Mouse (Mus musculus) embryonic fibroblast, embryonic 13.5 days (primary cell): ENCODE results near the gene Prex1. TPM values are rescaled to one million over a fixed set of nuclear protein-coding genes. Genes with fewer than 3 reads are reported as not detected.
A peak's percentile ranks its signal among the peaks of the same experiment; 100 is the strongest.

Experiments
- H3K27ac ChIP-seq: 2 replicates; pipeline ENCODE4 v1.5.1; 2012; ENCODE audit warnings: low read length, control low read depth, inconsistent platforms; ENCODE audit not compliant: insufficient read depth
- H3K4me1 ChIP-seq: 2 replicates; pipeline ENCODE4 v1.6.1; 2011; ENCODE audit warnings: low read length; ENCODE audit not compliant: control insufficient read depth, insufficient read depth
- H3K4me3 ChIP-seq: 2 replicates; pipeline ENCODE4 v1.5.1; 2011; ENCODE audit warnings: mild to moderate bottlenecking, control low read depth, low read length; ENCODE audit not compliant: insufficient read depth
- CTCF ChIP-seq: IDR thresholded peaks from 2 replicates; pipeline ENCODE4 v1.5.1; 2011; ENCODE audit warnings: mild to moderate bottlenecking, control low read depth, low read length, moderate library complexity, borderline replicate concordance; ENCODE audit not compliant: insufficient read depth
- POLR2A ChIP-seq: IDR thresholded peaks from 2 replicates; pipeline ENCODE4 v1.6.1; 2011; ENCODE audit warnings: low read depth, mild to moderate bottlenecking, control low read depth, low read length, moderate library complexity
- polyA plus RNA-seq: library from polyadenylated mRNA; stranded (reverse); fragments of >200 nt; gene quantifications from 2 replicates; pipeline ENCODE4 v1.2.4, GENCODE M21; 2011; ENCODE audit warnings: low read depth; ENCODE audit not compliant: missing spikeins, insufficient read length

Prex1 gene
- polyA plus RNA-seq, 1 experiment = 2.9 TPM

DNA sequence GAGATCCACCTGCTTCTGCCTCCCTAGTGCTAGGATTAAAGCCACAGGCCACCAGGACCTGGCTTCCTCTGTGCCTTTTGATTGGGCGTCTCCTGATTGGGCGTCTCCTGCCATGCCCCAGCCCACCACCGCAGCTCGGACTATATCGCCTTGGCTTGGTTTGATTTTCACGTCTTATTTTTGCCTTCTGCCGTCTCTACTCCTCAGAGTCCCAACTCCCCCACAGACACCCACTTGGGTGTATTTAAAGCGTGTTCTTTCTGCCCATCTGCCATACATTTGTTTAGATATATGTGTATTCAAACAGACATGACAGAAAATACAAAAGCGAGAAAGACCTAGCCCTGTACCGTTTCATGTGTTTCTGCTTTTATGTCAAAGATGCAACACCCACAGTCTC lies 14.2 kb upstream of the Prex1 start:
- TF ChIP-seq CTCF = no peak
- TF ChIP-seq POLR2A = no peak
- no peak overlapping the region for H3K4me3 ChIP-seq
- H3K4me1 ChIP-seq = 0 out of 2 replicates have a peak, but pooled peaks cover 6% of the 10 kb centered on the region
- H3K27ac ChIP-seq = no peak overlapping the region

DNA sequence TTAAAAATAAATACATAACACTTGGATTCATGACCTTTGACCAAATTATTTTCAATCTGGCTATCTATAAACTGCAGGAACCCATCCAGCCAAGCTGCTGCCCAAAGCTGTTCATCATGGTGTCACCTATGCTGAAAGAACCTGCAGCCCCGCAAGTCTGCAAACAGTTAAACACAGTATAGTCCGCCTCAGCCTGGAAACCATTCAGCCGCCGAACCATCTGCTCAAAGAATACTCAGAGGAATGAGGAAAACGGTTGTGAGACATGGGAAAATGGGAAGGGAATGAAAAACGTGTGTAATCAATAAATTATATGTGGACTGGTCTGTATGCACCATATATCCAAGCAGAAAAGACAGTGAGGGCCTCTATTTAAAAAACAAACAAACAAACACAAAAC lies 13.3 kb upstream of the Prex1 start:
- no peak for TF ChIP-seq POLR2A
- TF ChIP-seq CTCF = no peak
- H3K4me3 ChIP-seq = no peak overlapping the region
- H3K4me1 ChIP-seq = 0 out of 2 replicates have a peak, but pooled peaks cover 6% of the 10 kb centered on the region
- H3K27ac ChIP-seq = no peak overlapping the region

DNA sequence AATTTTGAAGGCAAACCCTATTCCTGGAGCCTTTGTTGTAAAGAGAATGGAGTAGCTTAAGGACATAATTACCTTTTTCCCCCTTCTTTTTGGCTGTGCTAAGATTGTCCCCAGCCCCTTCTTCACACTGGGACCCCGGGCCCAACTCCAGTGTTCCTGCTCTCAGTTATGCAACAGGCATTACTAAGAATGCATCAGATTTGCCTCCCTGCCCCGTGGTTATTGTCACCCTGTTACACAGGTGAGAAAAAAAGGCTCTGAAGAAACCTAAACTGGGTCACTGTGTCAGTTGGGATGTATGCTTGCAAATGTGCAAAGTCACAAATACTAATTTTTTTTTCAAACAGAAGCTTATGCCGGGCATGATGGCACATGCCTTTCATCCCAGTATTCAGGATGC lies 6.8 kb upstream of the Prex1 start:
- TF ChIP-seq POLR2A (no peak), CTCF (no peak)
- Histone ChIP-seq H3K27ac (no peak overlapping the region), H3K4me1 (no peaks in the 10 kb centered on the region)

DNA sequence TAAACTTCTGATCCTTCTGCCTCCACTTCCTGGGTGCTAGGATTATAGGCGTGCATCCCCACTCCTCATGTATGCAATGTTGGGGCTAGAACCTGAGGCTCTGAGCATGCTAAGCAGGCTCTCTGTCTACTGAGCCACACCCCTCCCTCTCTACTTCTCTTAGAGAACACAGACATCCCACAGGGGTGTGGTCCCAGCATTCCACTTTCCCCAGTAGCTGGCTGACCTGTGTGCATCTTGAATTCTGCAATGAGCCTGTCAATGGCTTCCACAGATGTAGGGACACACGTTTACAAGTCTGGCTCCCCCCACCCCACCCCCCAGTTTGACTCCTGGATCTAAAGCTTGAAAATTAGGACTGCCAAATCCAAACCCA lies 6.3 kb upstream of the Prex1 start:
- H3K4me3 ChIP-seq = no peak overlapping the region
- H3K4me1 ChIP-seq = no peaks in the 10 kb centered on the region
- no peak for TF ChIP-seq CTCF
- no peak for TF ChIP-seq POLR2A
- no peak overlapping the region for H3K27ac ChIP-seq

More for the DNA sequence above, 6.8 kb upstream of the Prex1 start:
- no peak overlapping the region for H3K4me3 ChIP-seq

DNA sequence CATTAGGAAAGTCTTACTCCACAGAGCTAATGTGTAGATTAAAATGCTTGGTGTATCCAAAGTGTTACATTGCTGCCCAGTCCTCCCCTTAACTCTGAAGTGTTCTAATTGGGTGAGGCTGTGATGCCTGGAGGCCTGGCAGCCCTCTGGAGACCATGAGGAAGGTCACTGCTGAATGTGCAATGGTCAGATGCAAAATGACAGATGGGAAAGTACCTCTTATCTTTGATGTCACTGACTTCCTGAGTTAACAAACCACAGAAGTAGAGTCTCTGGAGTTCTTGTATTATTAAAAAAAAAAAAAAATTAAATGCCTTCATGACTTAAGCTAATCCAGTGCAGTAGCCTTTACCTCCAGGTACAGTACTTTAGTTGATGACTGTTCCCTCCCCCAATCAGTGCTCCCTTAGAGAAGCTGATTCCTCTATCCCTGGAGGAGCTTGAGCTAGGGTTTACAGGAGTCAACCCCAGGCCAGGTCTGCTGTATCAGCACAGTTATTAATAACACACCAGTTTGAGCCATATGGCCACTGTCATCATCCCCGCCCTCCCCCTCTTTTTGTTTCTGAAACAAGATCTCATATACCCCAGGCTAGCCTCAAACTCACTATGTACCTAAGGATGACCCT lies 5.8 kb upstream of the Prex1 start:
- no peak overlapping the region for H3K4me3 ChIP-seq
- no peak overlapping the region for H3K27ac ChIP-seq
- H3K4me1 ChIP-seq = no peaks in the 10 kb centered on the region
- TF ChIP-seq CTCF (no peak), POLR2A (no peak)

DNA sequence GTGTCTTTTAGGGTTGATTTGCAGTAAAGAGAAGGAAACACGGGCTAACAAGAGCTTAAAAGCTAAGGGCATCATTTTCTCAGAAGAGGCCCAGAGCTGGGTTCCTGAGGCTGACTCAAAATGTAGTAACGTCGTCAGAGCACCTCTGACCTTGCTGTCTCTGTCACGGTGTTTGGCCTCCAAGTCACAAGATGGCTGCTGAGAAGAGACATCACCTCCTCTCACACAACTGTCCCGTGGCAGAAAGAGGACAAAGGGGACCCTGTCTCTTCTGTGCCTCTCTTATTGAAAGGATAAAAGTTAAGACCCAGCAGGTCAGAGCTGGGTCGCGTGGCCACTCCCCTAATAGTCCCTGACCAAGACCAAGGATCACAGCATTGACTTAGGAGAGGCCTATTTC lies 2.4 kb upstream of the Prex1 start:
- Histone ChIP-seq H3K27ac (no peak overlapping the region), H3K4me1 (no peaks in the 10 kb centered on the region), H3K4me3 (no peak overlapping the region)
- no peak for TF ChIP-seq POLR2A
- TF ChIP-seq CTCF = no peak

DNA sequence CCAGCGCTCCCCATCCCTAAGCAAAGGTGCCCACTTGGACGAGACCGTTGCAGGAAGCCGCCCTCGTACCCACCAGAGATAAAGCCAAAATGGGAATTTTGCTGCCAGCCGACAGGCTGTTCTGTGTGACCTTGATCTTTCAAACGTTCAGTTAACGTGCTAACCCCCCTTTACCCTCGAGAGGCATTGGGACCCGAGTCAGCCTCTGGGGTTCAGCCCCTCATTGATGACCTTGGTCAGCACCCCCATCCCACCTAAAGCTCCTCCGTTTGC lies 731 bp upstream of the Prex1 start:
- H3K4me1 ChIP-seq = no peaks in the 10 kb centered on the region
- TF ChIP-seq POLR2A (no peak), CTCF (no peak)
- peak overlapping the region; percentile 39 for H3K4me3 ChIP-seq
- H3K27ac ChIP-seq = no peak overlapping the region

DNA sequence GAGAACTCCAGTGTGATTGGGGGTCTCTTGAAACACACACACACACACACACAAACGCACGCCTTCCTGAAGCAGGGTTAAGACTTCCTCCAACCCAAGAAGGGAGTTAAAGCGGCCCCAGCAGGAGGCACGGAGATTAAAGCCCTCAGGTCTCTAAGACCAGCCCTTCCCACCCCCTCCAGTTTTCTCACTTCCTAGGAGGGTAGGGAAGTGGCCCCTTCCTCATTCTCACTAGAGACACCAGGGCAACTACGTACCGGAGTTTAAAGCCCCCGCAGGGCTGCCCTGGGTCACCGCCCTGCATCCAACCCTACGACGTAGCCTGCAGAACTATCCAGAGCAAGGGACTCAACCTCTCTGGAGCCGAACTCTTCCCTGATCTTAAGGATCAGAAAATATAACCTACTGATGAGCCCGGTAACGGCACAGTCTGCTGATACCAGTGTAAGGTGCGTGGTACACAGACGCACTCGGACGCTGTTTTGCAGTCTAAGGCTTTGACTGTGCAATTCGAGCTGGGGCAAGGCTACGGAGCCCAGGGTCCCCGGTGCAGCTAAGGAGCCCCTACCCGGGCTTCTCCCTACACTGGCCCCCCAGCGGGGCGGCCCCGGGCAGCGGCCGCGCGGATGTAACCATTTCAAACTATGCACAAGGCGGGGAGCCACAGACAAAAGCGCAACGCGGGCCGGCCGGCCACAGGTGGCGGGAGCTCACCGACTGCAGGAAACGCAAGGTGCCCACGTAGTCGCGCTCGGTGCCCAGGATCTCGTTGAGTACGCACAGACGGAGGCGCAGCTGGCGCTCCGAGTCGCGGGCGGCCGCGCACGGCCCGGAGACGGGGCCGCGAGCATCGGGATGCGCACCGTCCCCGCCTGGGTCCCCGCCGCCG lies 587 bp downstream of the Prex1 start:
- no peak for TF ChIP-seq CTCF
- no peak for TF ChIP-seq POLR2A
- peak overlapping the region; percentile 49 for H3K4me3 ChIP-seq

DNA sequence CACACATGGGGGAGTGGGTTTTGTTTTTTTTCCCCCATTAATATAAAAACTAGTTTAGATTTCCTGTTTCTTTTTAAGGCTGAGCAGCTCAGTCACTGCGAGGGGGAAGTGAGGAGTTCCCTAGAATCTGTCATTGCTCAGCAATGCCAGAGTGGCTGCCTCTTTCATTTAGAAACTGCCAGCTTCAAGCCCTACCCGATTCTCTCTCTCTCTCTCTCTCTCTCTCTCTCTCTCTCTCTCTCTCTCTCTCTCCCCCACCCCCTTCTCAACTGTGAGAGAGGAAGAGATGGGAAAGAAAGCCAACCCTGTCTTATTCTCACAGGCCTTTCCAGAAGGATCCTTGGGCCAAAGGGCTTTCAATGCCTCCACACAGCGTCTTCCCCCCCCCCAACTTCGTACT lies 1.3 kb downstream of the Prex1 start:
- Histone ChIP-seq H3K4me1 (no peaks in the 10 kb centered on the region), H3K27ac (no peak overlapping the region), H3K4me3 (no peak overlapping the region)
- no peak for TF ChIP-seq CTCF
- no peak for TF ChIP-seq POLR2A

More for the DNA sequence above, 587 bp downstream of the Prex1 start:
- Histone ChIP-seq H3K27ac (no peak overlapping the region), H3K4me1 (no peaks in the 10 kb centered on the region)

DNA sequence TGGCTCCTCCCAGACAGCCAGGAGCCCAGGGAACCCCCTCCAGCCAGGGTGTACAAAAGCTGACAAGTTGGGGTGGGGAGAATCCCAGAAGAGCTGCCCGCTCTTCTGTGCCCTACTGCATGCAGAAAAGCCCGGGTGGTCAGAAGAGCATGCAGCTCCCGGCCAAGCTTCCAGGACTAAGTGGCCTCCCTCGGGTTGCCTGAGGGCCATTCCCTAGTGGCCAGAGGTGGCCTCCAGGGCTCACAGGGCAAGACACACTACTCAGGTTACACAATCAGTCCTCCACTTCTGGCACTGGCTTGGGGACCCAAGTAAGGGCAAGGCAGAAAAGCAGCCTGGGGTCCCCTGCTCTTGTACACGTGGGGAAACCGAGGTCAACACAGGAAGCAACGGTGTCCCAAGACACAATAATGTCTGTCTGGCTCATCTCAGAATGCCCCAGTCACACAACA lies 1.9 kb downstream of the Prex1 start:
- TF ChIP-seq CTCF = no peak
- TF ChIP-seq POLR2A = no peak
- Histone ChIP-seq H3K4me3 (no peak overlapping the region), H3K27ac (no peak overlapping the region), H3K4me1 (no peaks in the 10 kb centered on the region)
